Mouse (Mus musculus): ENCODE results near the gene Cnn1.

The Cnn1 gene

DNA sequence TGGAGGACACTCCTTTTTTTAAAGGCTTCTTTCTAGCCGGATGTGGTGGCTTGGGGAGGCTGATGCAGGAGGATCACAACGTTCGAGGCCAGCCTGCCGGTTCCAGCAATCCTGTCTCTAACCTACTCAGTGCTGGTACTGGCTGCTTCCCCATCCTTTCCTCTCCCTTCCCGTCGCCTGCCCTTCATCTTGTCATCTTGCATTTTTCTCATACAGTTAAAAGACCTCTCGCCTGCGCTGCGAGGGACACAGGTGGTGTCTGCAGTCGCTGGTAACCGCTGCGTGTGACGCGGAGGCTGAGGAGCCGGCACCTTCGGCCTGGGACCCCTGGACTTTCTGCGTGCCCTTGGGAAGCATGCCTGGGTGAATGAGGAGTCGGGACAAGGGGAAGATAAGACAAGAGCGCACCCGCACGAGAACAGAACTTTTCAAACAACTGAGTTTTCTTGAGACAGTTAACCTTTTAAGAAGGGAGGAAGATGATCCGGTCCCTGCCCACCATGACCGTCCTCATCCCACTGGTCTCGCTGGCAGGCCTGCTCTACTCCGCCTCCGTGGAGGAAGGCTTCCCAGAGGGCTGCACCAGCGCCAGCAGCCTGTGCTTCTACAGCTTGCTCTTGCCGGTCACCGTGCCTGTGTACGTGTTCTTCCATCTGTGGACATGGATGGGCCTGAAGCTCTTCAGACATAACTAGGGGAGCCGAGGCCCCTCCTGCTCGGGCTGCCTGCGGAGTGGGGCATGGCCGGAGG, 58.7 kb downstream of the Cnn1 start:
- DNase-seq (ENCODE audit: low spot score in 2 of 2) = peak in 1 of 2 experiments; percentile 20

All from spleen, postnatal 10 days (tissue).